Mouse (Mus musculus): ENCODE measurements at regions not wholly inside any gene's neighbourhood (a gene's known extent, or its start where the extent isn't known, plus 50 kb on each side); places are given as distances from the start of the nearest gene placed in this dataset.
"Not testable (repeated sequence)": the region's sequence is repeated elsewhere in the genome, so short reads cannot be mapped to it uniquely, and the experiment has no call there.

GRCm38 (mm10) chr10:23733679-23734078 is 53.4 kb downstream of the Rps12 start:
- DNase-seq (ENCODE audit: low read depth): no peak

DNA sequence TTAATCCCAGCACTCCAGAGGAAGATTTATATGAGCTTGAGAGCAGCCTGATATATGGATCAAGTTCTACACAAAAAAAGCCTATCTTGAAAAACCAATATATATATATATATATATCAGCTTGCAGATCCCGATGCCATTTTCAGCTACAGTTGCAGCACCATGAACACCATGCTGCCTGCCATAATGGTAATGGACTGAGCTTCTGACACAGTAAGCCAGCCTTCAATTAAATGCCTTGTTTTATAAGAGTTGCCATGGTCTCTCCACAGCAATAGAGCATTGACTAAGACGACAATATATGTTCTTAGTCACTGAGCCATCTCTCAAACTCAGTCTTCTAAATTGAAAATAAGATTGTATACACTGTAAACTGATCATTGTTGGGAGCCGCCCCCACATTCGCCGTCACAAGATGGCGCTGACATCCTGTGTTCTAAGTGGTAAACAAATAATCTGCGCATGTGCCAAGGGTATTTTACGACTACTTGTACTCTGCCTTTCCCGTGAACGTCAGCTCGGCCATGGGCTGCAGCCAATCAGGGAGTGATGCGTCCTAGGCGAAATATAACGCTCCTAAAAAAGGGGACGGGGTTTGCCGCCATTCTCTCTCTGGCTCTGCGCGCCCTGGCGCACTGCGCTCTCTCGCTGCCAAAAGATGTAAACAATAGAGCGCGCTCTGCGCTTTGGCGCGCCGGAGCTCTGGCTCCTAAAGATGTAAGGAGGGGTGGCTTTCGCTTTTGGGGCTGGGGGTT is 60.9 kb downstream of the Rps12 start:
- DNase-seq (ENCODE audit: low read depth): not testable (repeated sequence)

GRCm38 (mm10) chr10:23718124-23718523 is 69.0 kb downstream of the Rps12 start:
- DNase-seq (ENCODE audit: low read depth): no peak

GRCm38 (mm10) chr10:23715511-23715910 is 71.6 kb downstream of the Rps12 start:
- DNase-seq (ENCODE audit: low read depth): no peak

DNA sequence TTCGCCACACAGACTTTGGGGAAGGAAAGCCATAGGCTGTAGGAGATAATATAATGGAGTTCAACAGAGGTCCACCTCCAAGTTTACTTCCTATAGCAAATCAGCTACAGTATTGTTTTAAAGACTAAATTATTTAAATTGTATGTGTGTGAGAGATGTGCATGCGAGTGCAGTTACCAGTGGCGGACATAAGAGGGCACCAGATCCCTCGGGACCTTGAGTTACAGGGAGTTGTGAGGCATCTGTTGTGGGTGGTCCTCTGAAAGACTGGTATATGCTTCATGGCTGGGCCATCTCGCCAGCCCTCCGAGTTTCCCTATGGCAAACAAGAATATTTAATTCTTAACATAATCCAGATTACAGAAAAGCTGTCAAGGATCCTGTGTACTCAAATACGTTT is 72.0 kb downstream of the Rps12 start:
- no peak for DNase-seq (ENCODE audit: low read depth)

GRCm38 (mm10) chr10:23712691-23713378 is 74.2 kb downstream of the Rps12 start:
- no peak for DNase-seq (ENCODE audit: low read depth)

- no peak for DNase-seq (ENCODE audit: low read depth)
Measured at GRCm38 (mm10) chr10:23711416-23712171, 75.5 kb downstream of the Rps12 start.

DNA sequence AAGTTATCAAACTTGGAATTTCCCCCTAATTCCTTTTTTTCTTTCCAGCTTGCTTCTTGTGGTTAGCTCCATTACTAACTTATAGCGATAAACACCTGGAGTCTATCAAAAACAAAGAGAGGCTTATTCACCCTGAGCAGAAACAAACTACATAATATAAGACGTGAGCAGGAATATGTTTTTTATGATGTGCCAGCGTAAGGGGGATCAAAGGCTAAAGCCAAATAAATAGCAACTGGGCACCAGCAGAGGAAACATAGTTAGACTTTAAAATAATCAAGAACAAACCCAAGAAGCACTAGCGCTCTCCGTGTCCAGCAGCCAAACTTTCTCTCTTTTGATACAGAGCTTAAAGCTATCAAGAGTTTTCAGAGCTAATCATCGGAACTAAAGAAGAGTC is 76.1 kb downstream of the Rps12 start:
- DNase-seq (ENCODE audit: low read depth): no peak

DNA sequence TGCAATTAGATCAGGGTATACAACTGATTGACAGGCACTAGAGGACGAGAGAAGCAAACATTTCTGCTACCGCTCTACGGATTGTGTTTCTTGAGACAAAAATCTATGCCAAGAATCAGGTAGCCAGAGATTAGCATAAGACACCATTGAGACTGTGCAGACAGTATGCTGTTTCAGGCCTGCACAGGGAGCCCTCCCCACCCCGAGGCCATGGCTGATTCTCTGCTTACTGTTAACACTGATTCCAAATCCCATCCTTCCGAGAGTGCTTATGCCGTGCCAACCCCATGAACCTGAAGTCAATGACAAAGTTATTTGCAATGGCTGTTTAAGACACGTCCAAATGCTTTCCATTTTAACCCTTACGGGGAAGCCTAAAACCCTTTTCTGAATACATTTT is 78.8 kb downstream of the Rps12 start:
- DNase-seq (ENCODE audit: low read depth): no peak

- DNase-seq (ENCODE audit: low read depth): no peak
Measured at GRCm38 (mm10) chr10:23707141-23707540, 79.9 kb downstream of the Rps12 start.

DNA sequence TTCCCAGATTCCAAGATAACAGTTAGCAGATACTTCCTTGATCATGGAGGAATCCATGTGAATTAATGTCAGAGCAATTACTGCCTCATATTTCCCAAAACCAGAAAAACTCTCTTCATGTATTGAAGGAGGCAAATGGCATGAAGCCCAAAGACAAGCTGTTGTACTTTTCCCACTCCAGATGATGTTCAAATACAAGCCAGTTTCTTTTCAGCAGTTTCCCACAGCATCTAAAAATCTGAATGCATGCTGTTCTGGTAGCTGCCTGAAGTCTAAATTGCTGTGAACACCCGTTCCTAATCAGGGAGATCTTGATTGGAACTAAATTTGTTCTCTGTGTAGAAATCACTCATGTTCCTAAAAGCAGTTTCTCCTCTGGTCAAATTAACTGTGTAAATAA is 83.0 kb downstream of the Rps12 start:
- no peak for DNase-seq (ENCODE audit: low read depth)

- DNase-seq (ENCODE audit: low read depth): no peak
Measured at GRCm38 (mm10) chr10:23691291-23691690, 95.8 kb downstream of the Rps12 start.

GRCm38 (mm10) chr10:23686969-23687368 is 100.1 kb downstream of the Rps12 start:
- no peak for DNase-seq (ENCODE audit: low read depth)

GRCm38 (mm10) chr10:23683078-23683477 is 104.0 kb downstream of the Rps12 start:
- no peak for DNase-seq (ENCODE audit: low read depth)

GRCm38 (mm10) chr10:23675911-23676310 is 111.2 kb downstream of the Rps12 start:
- no peak for DNase-seq (ENCODE audit: low read depth)

DNA sequence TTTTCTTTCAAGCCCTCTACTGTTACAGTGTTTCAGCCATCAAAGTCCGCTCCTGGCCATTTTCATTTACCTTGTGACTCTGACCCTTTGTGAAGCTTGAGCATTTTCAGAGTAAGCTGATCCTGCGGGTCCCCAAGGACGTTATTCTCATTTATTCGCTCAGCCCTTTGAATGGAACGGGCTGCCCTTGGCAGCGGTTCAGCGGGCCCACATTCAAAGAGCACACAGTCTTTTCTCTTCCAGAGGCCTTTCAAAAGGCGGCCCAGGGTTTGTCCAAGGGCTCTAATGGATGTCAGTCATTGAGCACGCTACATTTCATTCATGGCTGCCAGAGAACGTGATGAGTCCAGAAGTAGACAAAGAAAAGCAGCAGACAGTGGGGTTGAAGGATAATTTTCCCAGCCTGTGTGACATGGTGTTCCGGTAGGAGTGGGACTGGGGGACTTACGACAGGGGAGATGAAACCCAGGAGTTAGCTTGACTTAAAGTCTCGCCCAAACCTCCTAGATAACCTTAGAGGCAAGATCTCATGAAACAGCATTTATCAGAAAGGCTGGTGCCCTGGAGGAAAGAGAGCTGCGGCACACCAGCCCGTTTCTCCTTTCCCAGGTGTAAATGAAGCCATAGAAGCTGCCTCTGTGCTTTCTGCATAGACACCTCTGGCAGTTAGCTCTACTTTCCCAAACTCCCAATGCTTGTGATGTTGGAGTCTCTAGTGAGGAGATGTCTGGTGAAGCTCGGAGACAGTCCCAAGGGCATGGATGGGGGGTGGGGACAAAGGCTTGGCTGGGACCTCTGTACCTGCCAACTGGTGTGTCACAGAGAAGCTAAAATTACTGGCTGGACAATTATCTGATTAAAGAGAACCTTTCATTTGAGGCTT is 112.2 kb downstream of the Rps12 start:
- DNase-seq (ENCODE audit: low read depth): no peak

DNA sequence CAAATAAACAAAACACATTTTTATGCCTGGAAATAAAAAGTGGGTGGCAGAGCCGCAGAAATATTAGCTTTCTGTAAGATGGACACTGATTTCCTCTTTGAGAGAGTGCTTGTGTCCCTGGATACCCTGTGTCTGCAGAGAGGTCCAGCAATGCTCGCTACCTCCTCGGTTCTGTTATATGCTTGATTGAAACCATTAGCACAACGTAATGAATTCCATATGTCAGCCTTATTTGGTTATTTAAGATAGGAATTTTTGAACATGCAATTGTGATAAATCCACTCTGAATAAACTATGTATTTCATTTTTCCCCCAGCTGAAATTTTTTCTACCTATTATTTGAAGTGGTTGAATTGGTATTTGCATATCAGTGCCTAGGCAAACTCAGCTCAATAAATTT is 114.8 kb downstream of the Rps12 start:
- DNase-seq (ENCODE audit: low read depth): no peak

DNA sequence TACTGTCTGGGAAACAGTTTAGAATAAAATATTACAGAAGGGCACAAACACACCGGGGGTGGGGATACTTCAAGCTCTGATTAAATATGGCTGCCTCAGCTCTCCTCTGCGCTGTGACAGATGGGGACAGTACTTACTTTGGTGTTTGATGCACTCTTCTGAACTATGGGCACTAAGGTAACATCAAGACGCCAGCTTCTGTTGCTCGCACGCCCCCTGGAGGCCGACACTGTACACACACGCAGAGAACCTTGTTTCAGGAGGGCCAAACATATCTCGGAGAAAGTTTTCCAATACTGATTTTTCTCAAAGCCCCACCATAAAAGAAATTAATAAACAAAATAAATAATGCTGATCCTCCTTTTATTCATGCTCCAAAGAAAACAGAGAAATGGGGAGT is 115.6 kb downstream of the Rps12 start:
- DNase-seq (ENCODE audit: low read depth): no peak

DNA sequence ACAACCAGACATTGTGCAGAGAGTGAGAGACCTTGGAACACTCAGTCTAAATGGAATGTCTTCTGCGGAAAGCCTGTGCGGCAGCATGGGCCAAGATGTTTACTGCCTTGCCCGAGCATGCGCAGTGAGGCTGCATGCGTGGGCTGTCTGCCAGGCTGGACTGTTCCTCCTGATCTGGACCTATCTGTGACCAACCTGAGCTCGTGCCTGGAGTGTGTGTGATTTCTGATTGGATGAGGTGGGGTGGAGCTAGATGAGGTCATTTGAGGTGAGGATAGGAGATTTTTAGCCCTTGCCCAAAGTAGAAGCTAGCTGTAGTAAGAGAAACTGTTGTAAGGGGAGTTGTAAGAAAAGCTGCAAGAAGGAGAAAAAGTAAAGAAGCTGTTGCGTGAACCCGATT is 121.2 kb downstream of the Rps12 start:
- not testable (repeated sequence) for DNase-seq (ENCODE audit: low read depth)

GRCm38 (mm10) chr10:23626201-23626600 is 160.9 kb downstream of the Rps12 start:
- DNase-seq (ENCODE audit: low read depth): no peak

GRCm38 (mm10) chr10:23612030-23612429 is 175.0 kb downstream of the Rps12 start:
- DNase-seq (ENCODE audit: low read depth): no peak

GRCm38 (mm10) chr10:23611183-23611582 is 175.9 kb downstream of the Rps12 start:
- peak; percentile 16 for DNase-seq (ENCODE audit: low read depth)

Data from induced T-regulatory cell, adult 2 months (primary cell).